Mouse (Mus musculus) hindlimb bud, embryonic 11.5 days (tissue): ENCODE measurements around the gene 1700007K13Rik.

ENCODE experiments used
- DNase-seq: peaks from one replicate; pipeline ENCODE4 v3.0.0-alpha.2; 2012; ENCODE audit warnings: low read depth, low spot score; ENCODE audit errors: extremely low spot score

1700007K13Rik gene

DNA sequence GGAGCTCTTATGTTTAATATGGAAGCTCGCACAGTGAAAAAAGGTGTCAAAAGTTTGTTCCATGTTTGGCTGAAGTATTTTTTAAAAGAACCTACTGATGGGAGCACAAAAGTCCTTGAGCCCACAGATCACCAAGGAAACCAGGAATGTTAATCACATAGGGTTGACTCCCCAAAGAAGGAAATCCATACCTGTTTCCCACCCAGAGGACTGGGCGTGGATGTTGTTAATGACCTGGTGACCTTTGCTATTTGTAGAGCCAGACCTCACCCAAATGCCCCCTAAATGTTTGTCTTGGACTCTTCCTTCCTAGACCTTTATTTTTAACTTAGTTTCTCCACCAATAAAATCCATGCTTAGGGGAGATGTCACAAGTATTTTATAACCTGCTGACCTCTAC lies 4.5 kb upstream of the 1700007K13Rik start:
- DNase-seq = no peak

DNA sequence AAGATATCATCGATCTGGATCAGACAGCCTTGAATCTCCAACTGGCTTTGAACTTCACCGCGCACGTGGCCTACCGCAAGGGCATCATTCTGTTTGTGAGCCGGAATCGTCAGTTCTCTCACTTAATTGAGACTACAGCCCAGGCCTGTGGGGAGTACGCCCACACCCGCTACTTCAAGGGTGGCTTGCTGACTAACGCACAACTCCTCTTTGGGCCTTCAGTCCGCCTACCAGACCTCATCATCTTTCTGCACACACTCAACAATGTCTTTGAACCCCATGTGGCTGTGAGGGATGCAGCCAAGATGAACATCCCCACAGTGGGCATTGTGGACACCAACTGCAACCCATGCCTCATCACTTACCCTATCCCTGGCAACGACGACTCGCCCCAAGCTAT lies 3.3 kb upstream of the 1700007K13Rik start:
- DNase-seq = no peak

DNA sequence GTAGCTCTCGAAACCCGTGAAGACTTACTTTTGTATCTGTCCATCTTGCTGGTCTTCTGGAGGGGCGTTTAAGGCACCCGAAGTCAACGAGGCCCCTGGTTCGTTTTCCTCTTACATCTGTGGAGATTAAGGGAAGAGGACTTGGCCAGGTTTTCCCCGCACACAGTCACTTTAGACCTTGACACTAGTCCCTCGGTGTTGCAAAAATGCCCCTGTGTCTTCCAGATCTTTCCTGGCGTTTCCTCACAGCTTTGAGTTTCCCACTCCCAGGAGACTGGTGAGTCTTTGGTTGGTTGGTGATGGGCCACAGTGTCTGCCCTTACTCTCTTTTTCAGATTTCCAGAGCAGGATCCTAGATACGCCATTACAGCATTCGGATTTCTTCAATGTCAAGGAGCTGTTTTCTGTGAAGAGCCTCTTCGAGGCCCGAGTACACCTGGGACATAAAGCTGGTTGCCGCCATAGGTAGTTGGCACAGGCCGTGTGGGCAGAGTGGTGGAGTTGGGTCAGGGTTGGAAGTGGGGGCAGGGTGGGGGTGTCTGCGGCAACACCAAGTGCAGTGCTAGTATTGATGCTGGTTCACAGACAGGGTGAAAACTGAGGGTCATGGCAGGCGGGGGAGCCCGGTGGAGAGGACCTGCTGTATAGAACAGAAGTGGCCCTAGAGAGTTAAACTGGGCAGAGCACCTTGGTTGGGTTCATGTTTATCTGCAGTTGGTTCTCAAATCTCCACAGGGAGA lies 2.5 kb upstream of the 1700007K13Rik start:
- DNase-seq = no peak

DNA sequence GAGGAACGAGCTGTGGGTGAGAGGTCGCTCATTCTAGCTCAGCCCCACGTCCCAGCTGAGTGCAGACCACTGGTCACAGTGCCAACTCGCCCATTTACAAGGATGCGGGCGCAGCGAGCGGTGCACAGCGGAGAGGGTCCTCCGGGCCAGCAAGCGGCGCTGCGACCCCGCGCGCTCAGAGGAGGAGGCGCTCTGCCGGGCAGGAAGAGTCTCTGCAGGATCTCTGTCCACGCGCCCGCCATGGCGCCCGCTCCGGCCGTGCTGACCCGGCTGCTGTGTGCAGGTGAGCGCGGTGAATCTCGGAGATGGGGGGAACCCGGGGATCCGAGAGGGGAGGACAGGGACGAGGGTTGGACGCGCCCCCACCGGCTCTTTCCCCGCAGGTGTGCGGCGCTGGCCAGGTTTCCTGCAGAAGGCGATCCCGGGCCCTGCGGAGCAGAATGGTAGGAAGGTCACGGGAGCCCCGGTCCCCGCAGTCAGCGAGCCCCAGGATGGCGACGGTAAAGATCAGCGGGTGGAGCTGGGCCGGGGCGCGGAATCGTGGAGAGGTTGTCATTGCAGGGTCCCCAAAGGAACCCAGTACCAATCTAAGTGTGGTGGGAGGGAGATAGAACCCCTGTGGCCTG lies 1.8 kb upstream of the 1700007K13Rik start, which contains the start of gene Mrps2:
Mrps2 (plus strand) TSS at position 207 of the 626 bp plus-strand sequence.
- peak; percentile 52 for DNase-seq

DNA sequence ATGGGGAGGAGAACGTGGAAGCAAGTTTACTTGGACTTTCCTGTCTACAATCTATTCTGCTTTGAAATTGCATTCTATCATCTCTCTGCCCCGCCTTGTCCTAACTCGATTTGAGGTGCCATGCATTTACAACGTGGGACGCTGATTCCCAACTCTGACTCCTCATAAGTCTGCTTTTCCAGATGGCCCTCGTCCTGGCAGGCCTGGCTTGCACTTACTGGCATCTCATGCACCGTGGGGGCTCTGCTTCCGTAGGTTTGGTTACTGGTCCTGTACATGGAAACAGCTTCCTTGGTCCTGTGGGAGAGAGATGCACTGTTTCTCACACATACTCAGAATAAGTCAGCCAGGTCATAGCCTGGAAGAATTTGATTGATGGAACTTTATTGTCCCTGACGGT lies 1.2 kb downstream of the 1700007K13Rik start:
- no peak for DNase-seq

DNA sequence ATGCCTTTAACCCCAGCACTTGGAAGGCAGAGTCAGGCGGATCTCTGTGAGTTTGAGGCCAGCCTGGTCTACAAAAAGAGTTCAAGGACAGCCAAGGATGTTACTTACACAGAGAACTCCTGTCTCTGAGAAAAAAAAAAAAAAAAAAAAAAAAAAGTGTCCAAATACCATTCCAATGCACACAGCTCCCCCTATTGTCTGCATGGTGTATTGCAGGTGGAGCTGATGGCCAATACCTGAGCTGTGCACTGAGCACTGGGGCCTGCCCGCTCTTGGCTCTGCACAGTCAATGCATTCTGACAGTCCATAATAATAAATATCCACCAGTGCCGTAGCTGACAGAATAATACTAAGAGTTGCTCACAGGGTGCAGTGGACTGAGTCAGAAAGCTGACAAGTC lies 2.2 kb downstream of the 1700007K13Rik start:
- peak; percentile 31 for DNase-seq

DNA sequence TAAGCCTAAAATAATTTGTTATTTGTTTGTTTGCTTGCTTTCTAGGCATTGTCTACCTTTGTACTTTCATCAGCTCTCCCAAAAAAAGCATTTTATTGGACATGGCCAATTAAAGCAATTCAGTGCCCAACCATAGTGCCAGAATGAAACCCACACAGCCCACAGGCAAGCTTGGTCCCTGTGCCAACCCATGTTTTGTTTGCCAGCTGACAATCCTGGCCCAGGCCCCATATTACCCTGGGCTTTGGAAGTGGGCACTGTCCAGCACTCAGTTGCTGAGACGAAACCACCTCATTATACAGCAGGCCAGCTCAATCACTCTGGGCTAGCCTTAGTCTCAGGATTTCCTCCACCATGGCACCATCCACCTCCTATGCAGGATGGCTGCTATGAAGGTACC lies 9.5 kb downstream of the 1700007K13Rik start:
- no peak for DNase-seq

DNA sequence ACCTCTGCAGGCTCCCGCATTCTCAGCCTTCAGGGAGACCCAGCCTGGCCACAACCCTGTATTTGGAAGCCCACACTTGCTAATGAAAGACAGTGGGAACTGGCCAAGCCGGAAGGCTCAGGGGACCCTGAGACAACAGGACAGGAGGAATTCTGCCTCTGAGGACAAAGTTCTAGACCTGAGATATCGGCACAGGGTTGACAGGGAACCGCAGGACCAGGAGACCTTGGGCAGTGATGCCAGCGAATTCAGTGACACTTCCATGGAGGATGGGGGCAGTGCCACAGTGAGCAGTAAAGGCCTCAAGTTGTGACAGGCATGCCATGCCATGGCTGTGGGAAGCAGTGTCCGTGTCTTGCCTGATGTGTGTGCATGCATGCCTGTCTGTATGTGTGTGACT lies 12.6 kb downstream of the 1700007K13Rik start:
- DNase-seq = no peak

DNA sequence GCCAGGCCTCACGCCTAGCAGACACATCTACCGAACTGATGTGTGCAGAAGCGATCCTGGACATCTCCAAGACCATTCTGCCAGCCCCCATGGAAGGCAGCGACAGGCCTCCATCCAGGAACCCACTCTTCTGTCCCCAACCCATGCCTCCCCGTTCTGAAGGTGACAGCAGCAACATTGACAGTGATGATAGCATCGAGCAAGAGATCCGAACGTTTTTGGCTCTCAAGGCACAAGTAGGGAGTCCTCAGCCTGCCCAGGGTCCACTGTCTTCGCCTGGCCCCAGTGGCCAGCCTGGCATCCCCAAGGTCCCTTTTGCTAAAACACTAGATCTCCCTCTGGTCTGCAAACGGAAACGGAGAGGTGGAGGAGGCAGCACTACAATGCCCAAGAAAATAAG lies 14.5 kb downstream of the 1700007K13Rik start:
- no peak for DNase-seq

DNA sequence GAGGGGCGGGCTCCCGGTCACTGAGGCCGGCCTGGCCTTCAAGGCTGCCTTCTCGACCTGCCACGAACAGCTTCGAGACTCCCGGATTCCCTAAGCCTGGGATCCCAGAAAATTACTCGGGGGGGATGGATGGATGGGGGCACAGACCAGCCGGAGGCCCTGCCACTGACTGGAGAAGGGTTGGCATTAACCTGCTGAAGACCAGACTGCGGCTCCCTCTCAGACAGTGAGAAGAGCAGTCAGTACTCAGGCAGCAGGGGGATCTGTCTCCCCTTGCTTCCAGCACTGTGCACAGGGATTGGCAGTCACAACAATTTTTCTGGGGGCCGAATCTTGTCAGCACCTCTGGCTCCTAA lies 18.8 kb downstream of the 1700007K13Rik start:
- DNase-seq = no peak

DNA sequence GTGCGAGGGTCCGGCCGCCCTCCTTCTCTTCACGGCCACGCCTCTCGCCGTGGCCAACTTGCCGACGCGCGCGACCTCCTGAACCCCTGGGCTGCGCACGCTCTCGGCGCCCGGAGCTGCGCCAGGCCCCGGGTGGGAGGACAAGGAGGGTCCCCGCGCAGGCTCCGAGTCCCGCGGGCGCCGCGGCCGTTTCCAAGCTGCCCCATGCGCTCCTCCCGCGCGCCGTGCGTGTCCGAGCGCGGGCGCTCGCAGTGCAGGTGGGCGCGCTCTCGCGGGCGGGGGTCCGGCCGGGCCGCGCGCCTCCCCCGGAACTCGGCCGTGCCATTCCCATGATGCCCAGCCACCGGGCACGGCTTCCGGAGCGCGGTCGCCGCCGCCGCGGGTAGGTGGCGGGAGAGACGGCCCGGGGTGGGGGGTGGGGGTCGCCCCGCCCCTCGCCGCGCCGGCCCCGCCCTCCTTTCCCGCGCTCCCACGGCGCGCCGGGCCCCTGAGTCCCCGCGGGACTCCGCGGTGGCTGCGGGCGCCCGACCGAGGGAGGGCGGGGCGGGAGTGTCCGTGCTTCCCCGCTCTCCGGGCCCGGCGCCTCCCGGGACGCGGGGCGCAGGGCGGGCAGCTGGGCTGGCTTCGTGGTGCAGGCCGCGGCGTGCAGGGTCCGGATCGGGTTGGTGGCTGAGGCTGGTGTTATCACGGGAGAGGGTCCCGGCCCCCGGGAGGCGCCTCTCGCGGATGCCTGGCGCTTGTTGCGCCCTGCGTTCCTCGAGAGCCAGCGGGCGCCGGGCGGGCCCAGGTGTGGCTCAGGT lies 19.4 kb downstream of the 1700007K13Rik start, which contains the start of gene Ppp1r26:
Ppp1r26 (plus strand) TSS at position 286 of the 800 bp plus-strand sequence.
- DNase-seq = no peak

DNA sequence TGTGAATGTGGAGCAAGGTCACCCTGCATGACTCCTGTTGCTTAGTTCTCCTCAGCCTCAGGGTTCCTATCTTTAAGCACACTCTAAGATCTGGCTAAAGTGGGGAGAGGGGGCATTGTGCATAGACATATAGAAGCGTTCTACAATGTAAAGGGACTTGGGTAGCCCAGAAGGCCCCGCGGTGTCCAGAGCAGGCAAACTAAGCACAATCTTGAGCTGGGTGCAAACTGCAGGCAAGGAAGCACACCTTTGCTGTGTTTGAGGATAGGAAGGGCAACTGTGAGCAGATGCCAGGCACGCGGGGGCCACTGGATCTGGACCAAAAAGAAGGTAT lies 20.0 kb downstream of the 1700007K13Rik start:
- no peak for DNase-seq

DNA sequence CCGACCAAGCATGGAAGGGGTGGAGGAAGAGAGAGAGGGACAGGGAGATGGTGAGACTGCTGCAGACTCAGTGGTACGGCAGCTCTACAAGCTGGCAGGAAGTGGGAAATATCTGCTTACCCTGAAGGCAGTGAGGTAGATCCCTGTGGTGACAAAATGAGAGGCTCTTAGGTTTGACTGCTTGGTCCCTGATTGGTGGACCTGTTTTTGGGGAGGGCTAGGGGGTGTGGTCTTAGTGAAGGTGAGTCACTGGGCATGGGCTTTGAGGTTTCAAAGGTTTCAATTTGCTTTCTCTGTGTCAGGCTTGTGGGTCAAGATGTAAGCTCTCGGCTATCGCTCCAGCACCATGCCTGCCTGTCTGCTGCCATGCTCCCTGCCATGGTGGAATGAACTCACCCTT lies 21.1 kb downstream of the 1700007K13Rik start:
- DNase-seq = no peak

DNA sequence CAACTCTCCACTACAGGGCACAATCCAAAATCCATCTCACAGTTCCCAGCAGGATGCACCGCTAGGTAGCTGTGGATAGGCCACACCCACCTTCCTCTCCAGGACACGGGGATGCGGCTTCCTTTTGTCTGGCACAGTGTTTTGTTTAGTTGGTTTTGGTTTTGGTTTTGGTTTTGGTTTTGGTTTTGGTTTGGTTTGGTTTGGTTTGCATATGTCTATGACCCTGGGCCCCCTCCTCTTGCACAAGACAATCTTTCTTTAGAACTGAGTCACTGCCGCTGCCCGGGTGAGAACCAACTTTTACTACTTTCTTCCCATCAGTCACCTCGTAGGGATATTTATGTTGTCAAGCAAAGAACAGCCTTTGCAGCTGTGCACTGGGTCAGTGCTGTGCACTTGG lies 25.3 kb downstream of the 1700007K13Rik start:
- no peak for DNase-seq

DNA sequence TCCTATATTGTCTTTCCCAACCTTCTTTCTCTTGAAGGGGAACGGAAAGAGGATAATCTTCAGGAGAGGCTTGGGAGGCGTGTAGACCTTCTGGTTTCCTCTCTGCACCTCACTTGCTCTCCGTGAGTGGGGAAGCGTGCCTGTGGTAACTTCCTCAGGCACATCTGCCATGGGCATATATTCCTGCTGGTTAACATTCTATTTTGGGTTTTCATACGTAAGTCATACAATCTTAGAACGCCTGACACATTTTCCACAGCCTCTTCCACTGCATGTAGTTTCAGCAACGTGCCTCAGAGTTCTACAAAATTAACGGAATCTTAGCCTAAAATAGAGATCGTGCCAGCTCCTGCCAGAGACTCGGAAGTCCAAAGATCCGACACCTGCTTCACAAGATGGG lies 30.7 kb downstream of the 1700007K13Rik start:
- DNase-seq = no peak

DNA sequence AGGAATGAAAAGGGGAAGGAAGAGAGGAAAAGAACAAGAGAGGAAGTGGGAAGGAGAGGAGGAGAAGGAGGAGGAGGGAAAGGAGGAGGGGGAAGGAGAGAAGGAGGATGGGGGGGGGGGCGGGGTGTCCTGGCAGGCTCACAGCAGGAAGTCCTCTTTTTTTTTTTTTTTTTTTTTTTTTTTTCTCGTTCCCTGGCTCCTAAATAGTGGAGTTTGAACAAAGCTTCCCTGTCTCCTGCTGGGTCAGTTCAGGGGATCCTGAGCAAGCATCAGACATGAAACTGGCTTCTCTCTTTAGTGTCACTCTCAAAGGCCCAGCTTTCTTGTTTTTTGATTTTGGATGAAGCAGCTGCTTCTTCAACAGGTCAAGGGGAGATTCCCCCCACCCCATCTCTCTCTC lies 32.6 kb downstream of the 1700007K13Rik start:
- DNase-seq = no peak

DNA sequence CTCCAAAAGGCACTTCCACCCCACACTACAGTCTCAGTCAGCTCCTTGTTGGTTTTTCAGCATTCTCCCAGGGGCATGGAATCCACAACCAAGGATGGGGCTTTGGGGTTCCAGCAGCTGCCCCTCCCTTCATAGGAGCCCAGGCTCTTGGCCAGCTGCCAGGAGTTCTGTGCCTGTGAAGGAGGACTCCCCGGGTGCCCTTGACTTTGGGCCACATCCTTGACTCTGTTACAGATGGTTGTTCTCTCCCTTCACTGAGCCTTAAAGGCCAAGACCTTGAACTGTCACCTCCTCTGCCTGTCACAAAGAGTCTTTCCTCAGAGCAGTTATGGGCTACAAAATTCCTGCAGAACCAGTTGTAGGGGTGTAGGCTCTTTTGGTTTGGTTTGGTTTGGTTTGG lies 33.3 kb downstream of the 1700007K13Rik start:
- no peak for DNase-seq

DNA sequence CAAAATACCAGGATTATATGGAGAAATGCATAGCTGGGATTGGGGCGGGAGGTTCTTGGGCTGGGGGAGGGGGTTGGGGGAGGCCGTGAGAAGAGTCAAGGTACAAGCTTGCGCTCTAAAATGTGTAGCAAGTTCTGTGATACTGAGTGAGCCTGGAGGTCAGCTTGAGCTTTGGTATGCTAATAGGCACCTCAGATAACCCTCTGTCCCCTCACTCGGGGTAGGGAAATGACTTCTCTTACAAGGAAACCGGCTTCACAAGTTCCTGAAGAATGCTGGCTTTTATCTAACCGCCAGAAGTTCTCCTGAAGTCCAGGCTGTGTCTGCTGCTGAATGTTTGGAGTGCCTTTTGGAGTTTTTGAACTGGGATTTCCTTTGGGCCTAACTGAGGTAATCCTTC lies 35.3 kb downstream of the 1700007K13Rik start:
- no peak for DNase-seq

DNA sequence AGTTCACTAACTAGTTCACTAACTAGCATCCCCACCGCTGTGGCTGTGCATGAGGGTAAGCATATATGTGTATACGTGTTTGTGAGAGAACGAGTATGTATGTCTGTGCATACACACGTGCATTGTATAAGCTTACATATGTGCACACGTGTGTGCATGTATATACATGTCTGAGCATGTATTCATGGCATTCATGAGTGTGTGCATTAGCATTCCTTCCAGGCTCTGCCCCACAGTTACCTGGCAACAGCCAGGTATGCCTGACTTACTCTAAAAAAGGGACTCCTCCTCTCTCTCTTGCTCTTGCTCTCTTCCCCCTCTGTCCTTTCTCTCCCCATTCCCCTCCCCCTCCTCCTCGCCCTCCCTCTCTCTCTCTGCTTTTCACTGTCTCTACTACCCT lies 38.9 kb downstream of the 1700007K13Rik start:
- no peak for DNase-seq

DNA sequence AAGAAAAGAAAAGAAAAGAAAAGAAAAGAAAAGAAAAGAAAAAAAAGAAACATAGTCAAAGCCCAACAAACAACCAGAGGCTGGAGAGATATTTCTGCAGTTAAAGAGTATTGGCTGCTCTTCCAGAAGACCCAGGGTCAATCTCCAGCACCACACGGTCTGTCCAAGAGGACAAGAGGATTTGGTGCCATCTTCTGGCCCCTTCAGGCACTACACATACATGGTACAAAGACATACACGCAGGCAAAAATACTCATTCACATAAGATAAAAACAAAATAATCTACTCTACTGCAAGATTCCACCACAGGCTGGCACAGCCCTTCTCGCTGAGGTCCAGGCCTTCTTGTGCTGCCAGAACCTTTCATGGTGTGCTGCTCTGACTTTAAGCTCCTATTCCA lies 43.0 kb downstream of the 1700007K13Rik start:
- peak; percentile 16 for DNase-seq

DNA sequence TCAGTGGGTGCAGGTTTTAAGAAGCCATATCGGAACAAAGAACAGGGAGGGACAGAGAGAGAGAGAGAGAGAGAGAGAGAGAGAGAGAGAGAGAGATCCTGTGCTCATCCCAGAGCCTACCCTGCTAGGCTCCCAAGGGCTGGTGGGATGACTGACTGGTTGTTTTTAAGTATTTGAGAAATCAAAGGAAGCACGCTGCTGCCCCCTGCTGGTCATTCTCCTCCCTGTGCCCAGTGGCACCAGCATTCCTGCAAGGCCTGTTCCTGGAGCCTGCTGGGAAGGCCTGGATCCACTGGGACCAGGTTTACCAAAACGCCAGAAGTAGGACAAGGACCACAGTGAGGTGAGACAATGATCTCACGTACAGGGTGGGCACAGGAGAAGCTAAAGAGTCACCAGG lies 46.2 kb downstream of the 1700007K13Rik start:
- DNase-seq = peak; percentile 84

DNA sequence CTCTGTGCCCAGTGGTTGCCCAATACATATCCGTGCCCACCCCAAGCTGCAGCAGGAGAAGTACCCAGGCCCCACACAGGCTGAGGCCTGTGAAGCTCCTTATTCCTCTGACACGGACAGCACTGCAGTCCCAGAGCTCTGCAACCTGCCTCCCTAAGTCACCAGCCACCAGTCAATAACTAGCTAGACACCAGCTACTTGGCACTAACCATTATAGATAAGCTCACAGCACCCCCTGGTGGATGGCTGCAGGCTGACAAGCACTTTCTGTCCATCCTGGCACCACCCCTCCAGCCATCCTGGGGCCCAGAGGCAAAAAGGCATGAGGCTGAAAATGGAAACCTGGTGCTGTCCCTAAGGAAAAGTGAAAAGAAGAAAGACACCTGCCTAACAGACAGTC lies 48.1 kb downstream of the 1700007K13Rik start:
- peak; percentile 75 for DNase-seq
